Mouse (Mus musculus) stomach, postnatal 0 days (tissue): ENCODE results near the gene Atoh8.

Experiments used
- CTCF ChIP-seq: IDR thresholded peaks from 2 replicates; pipeline ENCODE4 v1.5.1; 2016; ENCODE audit warnings: antibody characterized with exemption, low read depth, mild to moderate bottlenecking, moderate library complexity
- EP300 ChIP-seq: optimal IDR thresholded peaks from 2 replicates; pipeline ENCODE3; 2016; ENCODE audit warnings: antibody characterized with exemption

DNA sequence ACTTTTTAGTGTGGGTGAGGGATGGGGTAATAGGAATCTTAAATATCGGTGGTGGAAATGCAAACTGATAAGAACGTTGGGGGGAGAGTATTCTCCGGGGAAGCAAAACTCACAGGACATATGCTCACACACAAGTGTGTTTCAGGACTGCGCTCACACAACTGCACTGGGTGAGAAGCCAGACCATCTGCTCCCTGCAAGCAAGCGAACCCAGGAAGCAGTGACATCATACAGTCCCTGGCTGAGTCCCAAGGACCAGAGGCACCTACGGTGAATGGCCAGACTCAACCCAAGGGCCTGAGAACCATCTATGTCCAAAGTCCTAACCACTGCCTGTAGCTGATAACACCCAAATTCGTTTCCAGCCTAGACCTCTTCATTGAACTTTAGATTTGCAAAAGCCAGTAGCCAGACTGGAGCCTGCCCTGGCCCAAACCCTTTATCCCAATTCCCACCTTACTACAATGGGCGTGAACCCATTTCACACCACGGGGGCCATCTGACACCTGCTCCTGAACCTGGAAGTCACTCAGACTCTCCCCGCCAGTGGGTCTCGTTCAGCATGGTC lies 35.7 kb upstream of the Atoh8 start:
- TF ChIP-seq CTCF (no peak), EP300 (no peak)
